Mouse (Mus musculus): Measurements from ENCODE around the gene Lpin2. TPM values are rescaled to one million over a fixed set of nuclear protein-coding genes. Genes with fewer than 3 reads are reported as not detected.

The Lpin2 gene
- total RNA-seq, 4 experiments from 2014 or later: 1.6 to 4.9 (median 3.3) TPM

DNA sequence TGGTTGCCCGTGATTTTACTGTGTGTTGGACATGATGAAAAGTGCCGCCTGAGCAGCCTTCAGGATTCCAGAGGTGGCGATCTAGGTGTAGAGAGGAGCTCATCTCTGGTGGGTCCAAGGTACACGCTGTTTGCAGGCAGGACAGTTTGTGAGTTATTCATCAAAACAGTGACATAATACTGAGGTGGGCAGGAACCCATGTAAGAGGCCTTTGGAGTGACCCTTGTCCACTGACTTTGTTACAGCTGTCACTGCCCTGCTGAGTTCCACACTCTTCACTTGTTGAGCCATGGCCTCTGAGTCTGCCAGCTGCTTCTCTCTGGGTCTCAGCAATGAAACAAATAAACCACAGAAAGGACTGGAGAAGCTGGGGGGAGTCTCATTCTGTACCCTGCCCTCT lies 19.8 kb downstream of the Lpin2 start:
- DNase-seq (ENCODE audit: low spot score in 2 of 2): no peak

DNA sequence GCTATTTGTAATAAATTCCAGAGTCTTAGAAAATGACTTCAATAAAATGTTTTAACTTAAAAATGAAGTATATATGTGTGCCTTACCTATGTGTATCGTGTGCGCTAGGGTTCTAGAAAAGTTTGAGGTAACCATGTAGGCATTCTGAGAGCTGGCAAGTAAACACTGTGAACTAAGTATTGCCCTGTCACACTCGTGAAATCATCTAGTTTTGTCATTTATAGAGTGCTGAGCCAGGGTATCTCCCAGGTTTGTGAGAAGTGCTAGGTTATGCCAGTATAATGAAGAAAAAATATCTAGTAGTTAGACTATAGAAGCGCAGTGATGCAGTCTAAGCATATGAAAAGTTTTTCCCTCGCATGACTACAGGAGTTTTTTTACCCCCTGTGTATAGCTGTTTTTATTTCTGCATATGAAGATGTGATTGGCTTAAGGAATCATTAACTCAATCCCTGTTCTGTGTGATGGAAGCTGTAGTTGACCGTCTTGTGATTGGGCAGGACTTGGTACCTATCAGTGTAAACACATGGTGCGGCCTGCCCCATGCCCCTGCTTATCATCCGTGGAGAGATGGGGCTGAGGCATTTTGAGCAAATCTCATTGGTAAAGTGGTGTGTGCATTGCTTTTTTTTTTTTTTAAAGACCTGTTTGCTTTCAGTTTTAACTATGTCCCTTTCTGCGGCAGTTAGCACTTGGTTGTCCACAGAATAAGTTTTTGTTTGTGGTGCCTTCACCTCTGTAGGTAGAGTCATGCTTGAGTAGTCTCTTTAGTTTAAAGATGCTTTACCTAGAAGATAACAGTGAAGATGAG lies 21.8 kb downstream of the Lpin2 start:
- DNase-seq (ENCODE audit: low spot score in 2 of 2): no peak

GRCm38 (mm10) chr17:71204809-71205091 lies 22.4 kb downstream of the Lpin2 start:
- DNase-seq (ENCODE audit: low spot score in 2 of 2): no peak

GRCm38 (mm10) chr17:71206136-71206893 lies 24.0 kb downstream of the Lpin2 start:
- DNase-seq (ENCODE audit: low spot score in 2 of 2): no peak

GRCm38 (mm10) chr17:71207268-71207667 lies 24.9 kb downstream of the Lpin2 start:
- DNase-seq (ENCODE audit: low spot score in 2 of 2): no peak

- no peak for DNase-seq (ENCODE audit: low spot score in 2 of 2)
These were observed 26.0 kb downstream of the Lpin2 start for GRCm38 (mm10) chr17:71208376-71208775.

GRCm38 (mm10) chr17:71208921-71209320 lies 26.6 kb downstream of the Lpin2 start:
- no peak for DNase-seq (ENCODE audit: low spot score in 2 of 2)

DNA sequence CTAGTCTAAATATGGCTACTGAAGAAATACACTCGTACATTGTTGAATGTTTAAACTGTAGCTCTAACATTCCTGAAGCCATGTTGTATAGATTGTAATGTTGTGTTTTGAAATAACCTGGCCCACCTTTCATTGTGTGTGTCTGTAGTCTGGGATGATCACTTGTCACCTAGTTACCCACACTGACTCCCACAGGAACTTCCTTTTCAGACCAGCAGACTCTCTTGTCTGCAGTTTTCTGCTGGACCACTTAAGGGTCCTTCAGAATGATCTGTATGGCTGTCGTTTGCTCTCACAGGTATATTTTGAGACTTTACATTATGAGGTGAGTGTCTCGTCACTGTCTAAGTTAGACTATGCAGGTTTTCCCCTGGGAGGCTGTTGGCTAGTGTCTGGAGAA lies 27.6 kb downstream of the Lpin2 start:
- DNase-seq (ENCODE audit: low spot score in 2 of 2): no peak

- DNase-seq (ENCODE audit: low spot score in 2 of 2): no peak
These were observed 29.7 kb downstream of the Lpin2 start for GRCm38 (mm10) chr17:71211962-71212646.

- no peak for DNase-seq (ENCODE audit: low spot score in 2 of 2)
These were observed 31.3 kb downstream of the Lpin2 start for GRCm38 (mm10) chr17:71213666-71214065.

DNA sequence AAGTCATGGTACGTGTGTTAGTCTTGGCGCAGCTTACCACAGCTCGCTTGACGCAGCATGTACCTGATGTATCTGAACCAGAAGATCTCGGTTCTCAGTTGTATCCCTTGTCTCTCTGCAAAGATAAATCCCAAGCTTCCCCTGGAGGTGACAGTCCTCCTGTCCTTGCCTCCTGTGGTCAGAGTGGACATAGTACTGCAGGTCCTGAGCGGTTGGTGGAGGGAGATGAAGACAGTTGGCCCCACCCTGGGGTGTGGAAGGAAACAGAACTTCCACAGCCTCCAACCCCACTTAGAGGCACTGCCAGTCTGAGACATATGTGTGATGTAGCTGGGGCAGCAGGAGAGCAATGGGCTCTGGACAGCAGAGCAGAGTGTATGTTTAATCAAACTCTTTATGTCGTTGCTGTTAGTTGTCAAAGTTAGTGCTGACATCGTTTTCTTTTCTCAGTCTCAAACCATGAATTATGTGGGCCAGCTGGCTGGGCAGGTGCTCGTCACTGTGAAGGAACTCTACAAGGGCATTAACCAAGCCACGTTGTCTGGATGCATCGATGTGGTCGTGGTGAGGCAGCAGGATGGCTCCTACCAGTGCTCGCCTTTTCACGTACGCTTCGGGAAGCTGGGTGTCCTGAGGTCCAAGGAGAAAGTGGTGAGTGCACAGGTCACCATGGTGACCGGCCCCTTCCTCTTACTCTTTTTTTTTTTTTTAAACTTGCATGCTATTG lies 32.3 kb downstream of the Lpin2 start:
- DNase-seq (ENCODE audit: low spot score in 2 of 2): no peak

- DNase-seq (ENCODE audit: low spot score in 2 of 2): no peak
These were observed 33.0 kb downstream of the Lpin2 start for GRCm38 (mm10) chr17:71215241-71215839.

- no peak for DNase-seq (ENCODE audit: low spot score in 2 of 2)
These were observed 33.9 kb downstream of the Lpin2 start for GRCm38 (mm10) chr17:71216263-71216662.

DNA sequence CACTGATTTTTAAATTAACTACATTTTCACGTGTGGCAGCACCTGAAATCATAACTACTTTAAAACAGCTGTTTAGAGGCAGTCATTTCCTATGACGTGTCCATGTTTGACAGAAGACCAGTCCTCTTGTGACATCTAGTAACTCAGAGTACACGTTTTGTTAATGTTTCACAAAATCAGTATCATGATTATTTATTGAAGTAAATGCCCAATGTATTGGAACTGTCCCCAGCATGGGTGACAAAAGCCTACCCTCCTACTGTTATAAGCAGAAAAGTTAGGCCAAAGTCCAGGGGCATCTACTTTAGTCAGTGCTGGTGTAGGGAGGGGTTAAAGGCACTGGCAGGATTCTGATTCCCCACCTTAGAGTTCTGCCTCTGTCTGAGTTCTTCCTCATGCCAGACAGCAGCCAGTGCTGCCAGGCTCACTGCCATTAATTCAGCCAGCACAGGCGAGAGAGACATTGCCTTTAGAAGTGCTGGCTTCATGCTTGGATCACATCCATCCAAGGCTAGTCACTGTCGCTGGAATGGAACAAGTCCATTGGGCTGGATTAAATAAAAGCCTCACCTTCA lies 34.8 kb downstream of the Lpin2 start:
- DNase-seq (ENCODE audit: low spot score in 2 of 2): no peak

- no peak for DNase-seq (ENCODE audit: low spot score in 2 of 2)
These were observed 39.0 kb downstream of the Lpin2 start for GRCm38 (mm10) chr17:71221383-71221782.

DNA sequence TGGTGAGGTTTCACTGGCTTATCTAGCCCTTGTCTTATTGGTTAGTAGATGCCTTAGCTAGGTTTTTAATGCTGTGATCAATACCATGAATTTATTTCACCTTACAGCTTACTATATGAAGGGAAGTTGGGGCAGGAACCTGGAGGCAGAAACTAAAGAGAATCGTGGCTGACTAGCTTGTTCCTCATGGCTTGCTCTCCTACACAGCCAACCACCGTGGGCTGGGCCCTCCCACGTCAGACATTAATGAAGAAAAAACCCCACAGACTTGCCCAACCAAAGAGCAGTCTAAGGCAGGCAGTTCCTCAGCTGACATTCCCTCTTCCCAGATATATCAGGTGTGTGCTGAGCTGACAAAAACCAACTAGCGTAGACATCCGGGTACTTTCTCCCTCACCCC lies 41.3 kb downstream of the Lpin2 start:
- DNase-seq (ENCODE audit: low spot score in 2 of 2): no peak

GRCm38 (mm10) chr17:71224521-71224920 lies 42.2 kb downstream of the Lpin2 start:
- DNase-seq (ENCODE audit: low spot score in 2 of 2): no peak

DNA sequence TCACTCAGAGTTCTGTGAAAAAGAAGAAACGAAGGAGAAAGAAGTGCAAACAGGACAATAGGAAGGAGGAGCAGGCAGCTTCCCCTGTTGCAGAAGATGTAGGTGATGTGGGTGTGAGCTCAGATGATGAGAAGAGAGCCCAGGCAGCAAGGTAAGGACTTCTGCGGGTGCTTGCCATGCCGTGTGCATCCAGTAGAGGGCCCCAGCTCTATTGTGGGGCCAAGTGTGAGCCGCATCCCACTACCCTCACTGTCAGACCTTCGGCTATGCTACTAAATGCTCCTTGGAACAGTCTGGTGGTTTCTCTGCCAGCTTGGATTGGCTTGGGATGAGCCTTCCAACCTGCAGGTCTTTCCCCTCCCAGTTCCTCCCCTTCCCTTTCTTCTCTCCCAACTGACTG lies 42.7 kb downstream of the Lpin2 start:
- DNase-seq (ENCODE audit: low spot score in 2 of 2): no peak

GRCm38 (mm10) chr17:71227128-71227895 lies 45.0 kb downstream of the Lpin2 start:
- DNase-seq (ENCODE audit: low spot score in 2 of 2): no peak

DNA sequence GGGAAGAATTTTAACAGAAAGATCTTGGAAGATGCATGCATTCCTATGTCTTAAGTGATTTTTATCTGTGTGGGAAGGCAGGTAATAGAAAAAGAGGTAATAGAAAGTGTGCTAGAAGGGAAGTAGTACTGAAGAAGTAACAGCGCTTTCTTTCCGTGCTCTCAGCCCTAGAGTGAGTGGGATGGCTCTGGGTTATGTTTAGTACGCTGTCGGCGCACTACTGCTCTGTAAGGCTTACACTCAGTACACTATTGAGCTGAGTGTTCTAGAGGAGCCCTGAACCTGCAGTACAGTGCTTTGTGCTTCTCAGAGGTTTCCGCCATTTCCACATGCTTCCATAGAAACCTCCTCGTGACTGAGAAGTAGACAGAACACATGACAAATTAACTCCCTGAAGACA lies 46.3 kb downstream of the Lpin2 start:
- DNase-seq (ENCODE audit: low spot score in 2 of 2): no peak
